Mouse (Mus musculus) intestine, postnatal 0 days (tissue): ENCODE data around the gene Ngfr. TPM values are rescaled to one million over a fixed set of nuclear protein-coding genes. Genes with fewer than 3 reads are reported as not detected.
"Not testable (repeated sequence)": the region's sequence is repeated elsewhere in the genome, so short reads cannot be mapped to it uniquely, and the experiment has no call there.

ENCODE experiments used
- ATAC-seq: fragments of 200-750 bp; cut with Nextera tagmentation; 2 replicates; pipeline ENCODE4 v1.8.0; 2017; ENCODE audit warnings: mild to moderate bottlenecking, moderate TSS enrichment, moderate library complexity
- H3K27ac ChIP-seq: fragments of 300-500 bp; sonication (generic); 2 replicates; pipeline ENCODE4 v1.5.1; 2014; ENCODE audit warnings: mild to moderate bottlenecking, low read depth, low read length, moderate library complexity
- H3K27me3 ChIP-seq: fragments of 300-500 bp; sonication (generic); replicated peaks from 2 replicates; pipeline ENCODE4 v1.6.1; 2014; ENCODE audit warnings: low read length, mixed read lengths; ENCODE audit not compliant: control insufficient read depth, insufficient read depth
- H3K36me3 ChIP-seq: fragments of 300-500 bp; sonication (generic); 2 replicates; pipeline ENCODE4 v1.6.1; 2014; ENCODE audit warnings: mild to moderate bottlenecking, moderate library complexity; ENCODE audit not compliant: control insufficient read depth, insufficient read depth
- H3K4me1 ChIP-seq: fragments of 300-500 bp; sonication (generic); replicated peaks from 2 replicates; pipeline ENCODE4 v1.6.1; 2014; ENCODE audit warnings: antibody characterized with exemption, low read length, mixed read lengths; ENCODE audit not compliant: control insufficient read depth, insufficient read depth
- H3K4me2 ChIP-seq: fragments of 300-500 bp; sonication (generic); replicated peaks from 2 replicates; pipeline ENCODE4 v1.6.1; 2014; ENCODE audit warnings: low read depth, mild to moderate bottlenecking, moderate library complexity
- H3K4me3 ChIP-seq: fragments of 300-500 bp; sonication (generic); 2 replicates; pipeline ENCODE4 v1.5.1; 2014; ENCODE audit warnings: low read depth, low read length
- H3K9ac ChIP-seq: fragments of 300-500 bp; sonication (generic); 2 replicates; pipeline ENCODE4 v1.6.1; 2014; ENCODE audit warnings: mild to moderate bottlenecking, low read depth, low read length
- H3K9me3 ChIP-seq: fragments of 300-500 bp; sonication (generic); 2 replicates; pipeline ENCODE4 v1.6.1; 2016; ENCODE audit warnings: mixed run types; ENCODE audit not compliant: control insufficient read depth
- CTCF ChIP-seq: sonication (generic); IDR thresholded peaks from 2 replicates; pipeline ENCODE4 v1.5.1; 2016; ENCODE audit warnings: low read depth, mild to moderate bottlenecking, control low read depth, antibody characterized with exemption, moderate library complexity
- WGBS: fragments of 180-500 bp; shearing (Covaris S2); extraction: QIAGEN DNeasy Blood & Tissue Kit; methylation state at CpG from one replicate; pipeline ENCODE4 v1.1.7; 2014; 5-methylcytosine and 5-hydroxymethylcytosine counted together
- polyA plus RNA-seq: library from polyadenylated mRNA; unstranded; fragments of >200 nt; fragmentation: Nextera tagmentation; extraction: Ambion mirVana; gene quantifications from 2 replicates; pipeline ENCODE4 v1.2.1, GENCODE M21; 2015

Ngfr gene
- polyA plus RNA-seq, 1 experiment from 2014 or later: 7.4 TPM

- WGBS: 88% methylated on average over 8 of the region's 8 CpGs
- Histone ChIP-seq H3K4me3 (no peak overlapping the region), H3K36me3 (no peaks in the 10 kb centered on the region), H3K27ac (no peak overlapping the region), H3K9me3 (no peaks in the 10 kb centered on the region), H3K9ac (no peak overlapping the region), H3K4me2 (no peak overlapping the region), H3K4me1 (no peaks in the 10 kb centered on the region), H3K27me3 (no peaks in the 10 kb centered on the region; the same call in 1 of the 2 replicates)
- ATAC-seq: no peak
- no peak for TF ChIP-seq CTCF
Observed at GRCm38 (mm10) chr11:95614739-95615138, 27.2 kb upstream of the Ngfr start.

- no peak overlapping the region for H3K4me3 ChIP-seq
- no peak for TF ChIP-seq CTCF
- no peaks in the 10 kb centered on the region for H3K36me3 ChIP-seq
- ATAC-seq: no peak
- no peak overlapping the region for H3K4me2 ChIP-seq
- H3K9me3 ChIP-seq: no peaks in the 10 kb centered on the region
- WGBS: 32% methylated on average over 4 of the region's 4 CpGs
- H3K9ac ChIP-seq: no peak overlapping the region
- no peaks in the 10 kb centered on the region for H3K4me1 ChIP-seq
- no peaks in the 10 kb centered on the region; the same call in 1 of the 2 replicates for H3K27me3 ChIP-seq
- no peak overlapping the region for H3K27ac ChIP-seq
Observed at GRCm38 (mm10) chr11:95611283-95611682, 23.7 kb upstream of the Ngfr start.

- ATAC-seq: no peak
- no peak for TF ChIP-seq CTCF
- Histone ChIP-seq H3K4me3 (peak overlapping the region; percentile 11; the same call in 1 of the 2 replicates), H3K27me3 (no peaks in the 10 kb centered on the region; the same call in 1 of the 2 replicates), H3K9me3 (no peaks in the 10 kb centered on the region), H3K4me2 (peak overlapping the region; percentile 56), H3K36me3 (no peaks in the 10 kb centered on the region), H3K4me1 (no peaks in the 10 kb centered on the region), H3K9ac (no peak overlapping the region), H3K27ac (peak overlapping the region; percentile 46; the same call in 1 of the 2 replicates)
- WGBS: 24% methylated on average over 15 of the region's 15 CpGs
Observed at GRCm38 (mm10) chr11:95610391-95610902, 22.9 kb upstream of the Ngfr start.

GRCm38 (mm10) chr11:95609924-95610323 lies 22.4 kb upstream of the Ngfr start:
- Histone ChIP-seq H3K27ac (no peak overlapping the region), H3K4me1 (no peaks in the 10 kb centered on the region), H3K4me2 (peak overlapping the region; percentile 56), H3K36me3 (no peaks in the 10 kb centered on the region), H3K9ac (no peak overlapping the region), H3K27me3 (no peaks in the 10 kb centered on the region; the same call in 1 of the 2 replicates), H3K9me3 (no peaks in the 10 kb centered on the region), H3K4me3 (0 out of 2 replicates have a peak overlapping the region, but pooled peaks have one; percentile 11)
- WGBS: 44% methylated on average over 8 of the region's 8 CpGs
- no peak for ATAC-seq
- no peak for TF ChIP-seq CTCF

GRCm38 (mm10) chr11:95607286-95607685 lies 19.8 kb upstream of the Ngfr start:
- H3K4me1 ChIP-seq, H3K9me3 ChIP-seq, H3K4me3 ChIP-seq, H3K27ac ChIP-seq, H3K9ac ChIP-seq, H3K27me3 ChIP-seq, H3K36me3 ChIP-seq, H3K4me2 ChIP-seq, ATAC-seq: not testable (repeated sequence)
- 92% methylated on average over 4 of the region's 5 CpGs for whole genome bisulfite sequencing

- TF ChIP-seq CTCF: no peak
- WGBS: 40% methylated on average over 14 of the region's 14 CpGs
- Histone ChIP-seq H3K27me3 (0 out of 2 replicates have a peak, but pooled peaks cover 4% of the 10 kb centered on the region), H3K36me3 (no peaks in the 10 kb centered on the region), H3K27ac (no peak overlapping the region), H3K9me3 (no peaks in the 10 kb centered on the region), H3K4me3 (no peak overlapping the region), H3K4me2 (no peak overlapping the region), H3K4me1 (no peaks in the 10 kb centered on the region), H3K9ac (no peak overlapping the region)
- no peak for ATAC-seq
Observed at GRCm38 (mm10) chr11:95598214-95599062, 10.9 kb upstream of the Ngfr start.
